Mouse (Mus musculus): ENCODE measurements around the gene Tmtc1. TPM values are rescaled to one million over a fixed set of nuclear protein-coding genes. Genes with fewer than 3 reads are reported as not detected.

The Tmtc1 gene
- total RNA-seq, 2 experiments from 2014 or later, result 64.0 to 64.8 TPM

DNA sequence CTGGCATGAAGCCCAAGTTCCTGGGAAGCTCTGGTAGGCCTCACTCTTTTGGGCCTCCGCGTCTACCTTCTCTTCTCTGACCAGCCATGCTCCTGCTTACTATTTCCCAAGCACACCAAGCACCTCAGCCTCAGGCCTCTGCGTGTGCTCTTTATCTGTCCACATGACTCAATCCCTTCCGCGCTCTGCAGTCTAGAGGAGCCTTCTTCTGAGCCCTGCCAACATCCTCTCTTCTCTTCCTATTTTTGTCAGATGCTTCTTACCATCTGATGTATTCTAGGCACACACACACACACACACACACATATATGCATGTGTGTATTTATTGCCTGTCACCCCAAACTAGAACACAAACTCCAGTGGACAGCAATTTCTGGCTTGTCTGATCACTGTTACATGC, 202.5 kb downstream of the Tmtc1 start:
- no peak for DNase-seq

DNA sequence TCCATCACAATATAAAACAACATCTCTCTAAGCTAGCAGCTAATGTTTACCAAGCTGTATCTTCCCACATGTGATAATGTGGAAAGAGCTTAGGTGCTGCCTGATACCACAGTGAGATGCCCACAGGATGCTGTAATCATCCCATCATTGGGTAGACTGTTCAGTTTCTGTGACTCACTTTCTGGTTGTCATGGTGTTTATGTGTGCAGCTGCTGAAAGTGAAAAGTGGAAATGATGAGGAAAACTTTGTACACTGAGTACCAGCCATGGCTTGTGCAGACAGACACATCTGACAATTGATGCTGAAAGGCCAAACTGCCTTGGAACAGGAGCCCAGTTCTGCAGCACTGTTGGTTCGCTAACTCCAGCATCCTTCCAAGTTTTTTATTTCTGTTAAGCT, 204.9 kb downstream of the Tmtc1 start:
- no peak for DNase-seq

DNA sequence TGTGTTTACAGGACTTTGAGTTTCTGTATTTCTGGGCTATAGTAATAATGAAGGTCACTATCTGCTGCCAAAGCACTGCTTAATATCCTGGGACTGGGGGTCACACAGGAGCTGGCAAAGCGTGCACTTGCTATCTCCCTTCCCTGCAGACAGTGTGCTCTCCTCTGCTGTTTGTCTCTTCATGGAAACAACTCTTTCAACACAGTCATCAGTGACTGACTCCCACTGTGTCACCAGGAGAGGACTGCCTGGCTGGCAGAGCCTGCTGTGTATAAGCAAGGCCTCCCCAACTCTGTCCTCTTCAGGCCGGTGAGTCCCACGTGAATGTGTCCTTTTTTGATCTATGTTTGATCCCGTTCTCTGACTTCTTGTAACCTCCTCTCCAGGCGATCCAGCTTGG, 206.7 kb downstream of the Tmtc1 start:
- no peak for DNase-seq

DNA sequence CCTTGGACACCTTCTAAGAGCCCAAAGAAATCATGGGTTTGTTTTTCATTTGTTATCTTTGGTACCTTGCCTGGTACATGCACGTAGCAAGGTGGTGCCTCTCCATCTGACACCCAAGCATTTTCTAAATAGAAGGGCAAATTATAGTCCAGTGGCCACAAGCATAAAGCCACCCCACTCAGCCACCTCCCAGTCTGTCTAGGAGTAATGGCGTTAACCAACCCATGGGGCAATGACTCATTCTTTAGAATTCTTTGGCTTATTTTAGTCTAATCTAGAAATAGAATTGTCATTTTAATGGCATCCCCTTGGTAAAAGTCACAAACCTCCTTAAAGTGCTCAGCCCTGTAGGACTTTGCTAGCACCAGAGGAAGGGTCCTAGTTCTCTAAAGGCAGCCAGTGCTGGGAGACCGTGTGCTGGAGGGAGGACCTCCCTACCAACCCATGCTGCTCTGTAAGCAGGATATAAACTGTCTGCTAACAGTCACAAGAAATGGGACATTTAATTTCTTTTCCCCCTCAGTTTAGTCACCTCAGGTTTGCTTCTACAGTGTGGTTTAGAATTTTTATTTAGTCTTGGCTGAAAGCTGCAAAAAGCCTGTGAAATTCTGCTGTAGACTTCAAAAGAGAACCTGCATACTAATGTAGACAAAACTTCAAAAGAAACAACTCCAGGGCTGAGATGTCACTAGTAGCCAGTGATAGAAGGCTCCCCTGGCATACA, 209.9 kb downstream of the Tmtc1 start:
- no peak for DNase-seq

DNA sequence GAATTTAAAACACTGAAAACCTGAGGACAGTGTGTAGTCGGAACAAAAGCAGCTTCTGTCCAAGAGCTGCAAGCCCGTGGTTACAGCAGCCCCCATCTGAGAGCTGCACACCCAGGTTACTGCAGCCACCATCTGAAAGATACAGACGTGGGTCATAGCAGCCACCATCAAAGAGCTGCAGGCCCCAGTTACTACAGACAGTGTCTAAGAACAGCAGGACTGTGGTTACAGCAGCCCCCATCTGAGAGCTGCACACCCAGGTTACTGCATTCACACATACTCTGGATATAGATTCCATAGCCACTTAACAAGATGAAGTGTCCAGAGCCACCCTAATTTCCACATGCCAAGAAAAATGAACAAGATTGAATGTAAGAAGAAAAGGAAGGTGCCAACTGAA, 216.6 kb downstream of the Tmtc1 start:
- no peak for DNase-seq

DNA sequence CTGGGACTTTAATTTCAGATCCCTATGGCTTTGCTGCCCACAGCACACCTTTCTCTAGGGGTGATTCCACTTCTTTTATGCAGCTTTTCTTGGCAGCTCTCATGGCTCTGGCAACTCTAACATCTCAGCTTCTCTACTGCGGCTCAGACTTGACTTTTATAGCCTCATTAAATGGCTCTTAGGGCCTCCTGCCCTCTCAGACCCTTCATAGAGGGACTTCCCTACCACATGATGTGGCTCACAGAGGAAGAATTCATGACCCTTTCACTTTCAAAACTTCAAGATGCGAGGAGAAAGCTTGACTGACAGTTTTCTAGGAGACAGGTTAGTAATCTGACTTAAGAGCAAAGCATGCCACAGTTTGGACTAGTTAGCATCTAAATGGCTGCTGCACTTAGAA, 221.5 kb downstream of the Tmtc1 start:
- no peak for DNase-seq

DNA sequence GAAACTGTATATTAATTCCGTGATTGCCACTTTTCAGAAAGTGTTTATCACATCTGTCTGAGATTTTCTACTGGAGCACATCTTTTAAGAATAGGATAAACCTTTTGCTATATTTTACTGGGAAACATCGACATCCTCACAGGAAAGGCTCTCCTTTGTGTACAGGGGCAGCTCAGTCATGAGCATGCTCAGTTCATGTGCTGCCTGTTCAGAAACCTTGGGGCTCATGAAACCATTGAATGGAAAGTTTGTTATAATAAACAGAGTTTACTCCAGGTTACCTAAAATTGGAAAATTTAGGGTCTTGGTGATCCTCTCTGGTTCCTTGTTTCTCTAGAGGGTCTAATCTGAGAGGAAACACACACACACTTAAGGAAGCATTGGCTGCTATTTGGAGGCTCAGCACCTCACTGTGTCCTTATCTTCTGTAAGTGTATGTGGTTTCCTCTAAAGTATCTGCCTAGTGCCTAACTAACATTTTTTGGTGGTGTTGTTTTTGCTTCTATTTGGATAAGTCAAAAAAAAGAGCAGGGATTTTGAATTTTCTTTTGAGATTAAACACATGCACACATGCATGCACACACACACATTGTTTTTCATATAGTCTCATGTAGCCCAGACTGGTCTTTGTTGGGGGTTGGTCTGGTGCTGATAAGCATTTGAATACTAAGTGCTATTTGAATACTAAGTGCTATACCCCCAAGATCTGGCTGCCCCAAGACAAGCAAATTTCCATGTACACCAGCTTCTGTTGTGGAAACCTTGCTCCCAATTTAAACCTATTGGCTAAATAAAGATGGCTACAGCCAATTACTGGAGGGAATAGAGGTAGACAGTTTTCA, 225.7 kb downstream of the Tmtc1 start:
- DNase-seq, result no peak

DNA sequence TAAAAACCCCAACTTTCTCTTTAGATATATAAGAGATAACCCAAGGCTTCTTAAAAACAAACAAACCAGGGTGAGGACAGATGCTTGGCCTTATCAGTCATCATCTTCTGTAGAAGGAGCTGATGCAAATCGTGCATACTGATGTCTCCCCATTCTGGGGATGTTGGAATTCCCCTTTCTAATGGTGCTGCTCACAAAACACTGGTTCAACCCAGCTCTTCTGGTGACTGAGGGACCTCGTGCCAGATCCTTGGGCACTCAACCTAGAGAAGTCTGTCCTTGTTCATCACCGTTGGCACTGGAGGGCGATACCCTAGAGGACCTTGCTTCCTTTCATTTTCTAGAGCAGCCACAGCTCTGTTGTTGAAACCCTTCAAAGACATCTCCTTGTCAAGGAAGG, 227.4 kb downstream of the Tmtc1 start:
- no peak for DNase-seq

DNA sequence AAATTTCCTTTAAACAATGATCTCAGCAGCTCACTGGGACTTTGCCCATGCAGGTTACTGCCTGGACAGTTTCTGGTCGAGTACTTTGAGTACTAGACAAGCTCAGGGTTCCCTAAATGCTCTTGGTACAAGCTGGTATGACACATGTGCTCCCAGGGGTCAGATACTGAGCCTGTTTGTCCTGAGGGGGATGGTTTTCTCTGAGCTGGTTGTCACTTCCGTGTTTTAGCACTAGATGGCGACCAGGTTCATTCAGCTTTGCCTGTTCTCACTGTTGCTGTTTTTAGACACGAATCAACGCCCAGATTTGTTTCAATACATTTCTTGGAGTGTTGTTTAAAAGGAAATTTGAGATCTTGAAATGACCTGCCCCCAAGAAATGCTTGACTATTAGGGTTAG, 229.4 kb downstream of the Tmtc1 start:
- DNase-seq, result peak; percentile 8

DNA sequence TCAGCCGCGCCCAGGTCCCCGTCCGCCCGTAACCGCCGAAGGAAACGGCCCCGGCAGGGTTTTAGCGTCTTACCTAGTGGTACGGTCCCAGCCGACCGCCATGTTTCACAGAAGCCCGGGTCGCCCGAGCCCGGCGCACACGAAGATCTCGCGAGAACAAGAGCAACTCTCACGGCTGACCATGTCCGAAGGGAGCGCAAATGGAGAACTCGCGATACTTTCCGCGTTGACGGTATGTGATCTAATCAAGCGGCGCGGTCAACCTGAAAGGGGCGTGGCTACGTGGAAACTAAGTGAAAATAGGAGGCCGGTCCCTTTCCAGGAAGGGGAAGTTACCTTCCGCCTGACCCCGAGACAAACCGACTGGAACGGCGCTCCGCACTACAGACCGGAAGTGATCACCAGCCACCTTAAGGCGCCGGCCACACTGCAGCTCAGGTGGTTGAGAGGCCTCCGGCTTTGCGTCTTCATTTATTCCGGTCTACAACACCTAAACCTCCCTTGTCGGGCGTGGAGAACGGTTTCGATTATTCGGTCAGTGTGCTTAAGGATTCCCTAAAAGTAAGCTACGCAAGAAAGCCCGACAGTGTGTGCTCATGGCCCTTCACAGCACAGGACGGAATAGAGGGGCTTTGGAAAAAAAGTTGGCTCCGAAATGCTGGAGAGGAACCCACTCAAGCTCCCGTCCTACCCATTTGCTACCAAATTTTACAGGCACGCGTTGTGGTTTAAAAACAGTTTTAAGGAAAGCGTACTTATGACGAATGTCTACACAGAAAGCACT, 232.1 kb downstream of the Tmtc1 start, which contains the start of gene Ergic2:
Gene Ergic2 (minus strand): TSS at position 478 of the 784 bp plus-strand sequence.
- DNase-seq, result peak; percentile 96

DNA sequence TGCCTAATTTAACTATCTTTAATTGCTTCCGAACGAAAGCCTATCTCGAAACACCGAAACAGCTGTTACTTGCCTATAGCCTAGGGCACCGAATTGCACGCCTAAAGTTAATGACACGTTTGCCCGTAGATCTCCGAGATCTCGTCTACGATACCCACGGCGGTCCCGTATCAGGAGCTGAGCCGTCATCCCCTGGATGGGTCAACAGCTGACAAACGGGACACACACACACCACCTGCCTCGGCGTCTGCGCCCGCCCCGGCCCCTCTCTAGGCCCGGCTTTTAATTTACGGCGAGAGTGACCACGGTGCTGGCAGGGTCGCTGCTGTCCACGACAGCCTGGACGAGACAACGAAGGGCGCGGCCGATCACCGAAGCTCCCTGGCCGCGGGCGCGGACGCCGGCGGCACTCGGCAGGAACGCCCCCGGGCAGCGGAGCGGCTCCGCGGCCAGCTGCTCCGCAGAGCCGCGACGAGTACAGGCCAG, 232.8 kb downstream of the Tmtc1 start:
- DNase-seq, result no peak

DNA sequence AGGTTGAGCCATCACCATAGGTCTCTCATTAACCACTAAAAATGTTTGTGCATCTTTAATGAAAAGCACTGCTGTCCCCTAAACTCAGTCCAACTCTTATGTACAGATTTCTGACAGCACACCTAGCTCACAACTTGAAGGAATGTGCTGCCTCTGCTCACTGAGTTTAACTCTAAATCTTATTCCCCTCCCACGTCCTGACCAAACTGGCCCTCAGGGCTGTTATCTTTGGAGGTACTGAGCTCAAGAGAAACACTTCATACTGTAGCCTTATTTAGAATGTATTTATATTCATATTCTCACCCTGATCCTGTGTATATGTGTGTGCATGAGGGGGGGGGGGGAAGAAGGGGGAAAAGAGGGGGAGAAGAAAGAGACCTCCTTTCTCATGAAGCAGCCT, 236.7 kb downstream of the Tmtc1 start:
- no peak for DNase-seq

DNA sequence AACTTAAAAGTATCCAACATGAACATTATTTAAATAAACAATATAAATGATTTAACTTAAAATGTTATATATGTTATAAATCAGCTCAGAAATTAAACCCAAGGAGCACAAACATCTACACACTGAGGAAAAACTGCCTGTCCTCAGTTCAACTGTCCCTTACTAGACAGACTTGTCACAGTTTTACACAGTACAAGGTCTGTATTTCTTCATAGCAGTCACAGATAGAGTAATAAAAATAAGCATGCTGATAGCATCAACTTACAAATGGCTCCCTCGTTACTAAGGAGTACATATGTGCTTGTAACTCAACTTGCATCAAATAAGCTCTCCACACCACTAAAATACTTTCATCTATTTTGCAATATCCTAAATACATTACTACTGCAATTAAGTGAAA, 239.1 kb downstream of the Tmtc1 start:
- no peak for DNase-seq

DNA sequence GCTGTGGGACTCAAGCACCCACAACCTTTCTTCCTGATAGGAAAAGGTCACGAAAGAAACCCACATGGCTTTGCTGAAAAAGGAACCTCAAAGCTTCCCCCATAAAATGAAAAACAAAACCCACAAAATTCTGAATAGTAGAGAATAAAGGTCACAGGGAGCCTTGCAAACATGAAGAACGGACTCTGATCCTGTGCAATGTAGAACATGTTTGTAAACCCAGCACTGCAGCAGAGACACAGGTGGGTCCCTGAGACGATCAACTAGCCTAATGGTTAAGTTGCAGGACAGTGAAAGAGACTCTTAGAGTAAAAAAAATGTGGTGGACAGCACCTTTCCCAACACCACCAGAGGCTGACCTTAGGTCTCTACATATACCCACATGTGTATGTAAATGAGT, 244.5 kb downstream of the Tmtc1 start:
- no peak for DNase-seq

DNA sequence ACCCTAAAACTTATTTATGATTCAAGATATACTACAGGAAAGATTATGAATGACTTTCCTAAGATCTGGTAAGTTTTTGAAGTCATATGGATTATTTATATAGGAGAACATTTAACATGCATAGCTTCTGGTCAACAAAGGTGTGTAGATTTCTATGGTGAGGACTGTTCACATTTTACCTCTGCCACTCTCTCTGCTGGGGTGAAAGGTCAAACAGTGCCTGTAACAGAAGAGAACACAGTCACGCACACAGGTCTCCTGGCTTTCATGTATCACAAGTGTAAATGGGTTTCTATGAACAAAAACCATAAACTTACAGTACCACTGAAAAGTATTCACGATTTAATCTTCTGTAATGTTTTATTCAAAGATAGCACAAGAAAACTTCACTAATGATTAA, 245.0 kb downstream of the Tmtc1 start:
- DNase-seq, result no peak

DNA sequence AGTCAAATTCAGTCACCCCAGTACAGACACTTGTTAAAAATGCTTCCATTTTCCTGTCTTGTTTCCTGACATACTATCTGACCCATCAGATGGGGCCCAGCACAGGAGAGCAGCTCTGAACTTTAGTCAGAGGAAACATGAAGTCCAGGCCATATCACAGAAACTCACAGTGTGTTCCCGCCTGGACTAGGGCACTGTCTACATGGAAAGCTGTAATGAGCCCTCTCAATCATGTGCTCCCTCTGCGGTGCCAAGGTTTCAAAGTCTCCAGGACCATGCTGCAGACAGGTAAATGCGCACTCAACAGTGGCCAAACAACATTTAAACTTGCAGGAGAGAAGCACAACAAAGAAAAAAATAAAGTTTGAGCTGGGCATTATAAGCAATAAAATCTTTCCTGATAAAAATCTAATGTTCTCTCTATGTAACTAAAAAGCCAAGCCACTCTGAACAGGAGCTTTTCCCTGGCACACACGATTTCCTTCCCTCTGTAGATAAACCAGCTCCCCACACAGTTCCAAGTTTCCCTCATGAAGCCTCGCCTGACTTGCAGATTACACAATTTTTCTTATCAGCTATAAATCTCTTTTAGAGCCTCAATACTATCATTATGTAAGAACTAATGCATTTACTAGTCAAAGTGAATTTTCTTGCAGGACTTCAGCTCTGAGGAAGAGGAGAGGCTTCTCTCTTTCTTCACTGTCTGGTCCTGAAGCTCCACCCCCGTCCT, 250.1 kb downstream of the Tmtc1 start:
- DNase-seq, result no peak

DNA sequence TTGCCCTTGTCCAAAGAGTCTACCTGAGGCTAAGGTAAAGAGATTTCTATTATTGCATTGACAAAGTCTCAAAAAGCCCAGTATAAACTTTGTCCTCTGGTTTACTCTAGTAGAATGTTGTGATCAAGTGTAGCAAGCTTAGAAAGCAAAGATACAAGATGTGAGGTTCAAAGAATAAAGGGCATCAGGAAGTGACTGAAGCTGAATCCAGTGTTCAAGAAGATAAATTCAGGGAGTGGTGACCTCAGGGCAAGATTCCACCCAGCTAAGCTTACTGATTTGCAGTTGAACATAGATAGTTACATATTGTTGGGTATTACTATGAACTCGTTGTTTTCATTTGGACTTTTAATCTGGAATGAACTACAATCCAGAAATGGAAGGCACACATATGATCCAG, 258.5 kb downstream of the Tmtc1 start:
- no peak for DNase-seq

Other genes starting within 250 kb of the Tmtc1 start
- gene Ergic2, start 232.0 kb downstream of the Tmtc1 start, total RNA-seq (2021), result 10 to 100 TPM; 58.6 to 66.8 TPM